Mouse (Mus musculus) neural tube, embryonic 12.5 days (tissue): ENCODE measurements around the gene Melk. TPM values are rescaled to one million over a fixed set of nuclear protein-coding genes. Genes with fewer than 3 reads are reported as not detected.

Source experiments
- ATAC-seq: fragments of 200-750 bp; cut with Nextera tagmentation; 2 replicates; pipeline ENCODE4 v1.8.0; 2017; ENCODE audit warnings: low read depth, mild to moderate bottlenecking, moderate TSS enrichment, moderate library complexity; ENCODE audit not compliant: low FRiP score
- H3K27ac ChIP-seq: fragments of 300-500 bp; sonication (generic); 2 replicates; pipeline ENCODE4 v1.5.1; 2016
- H3K27me3 ChIP-seq: fragments of 300-500 bp; sonication (generic); replicated peaks from 2 replicates; pipeline ENCODE4 v1.6.1; 2016; ENCODE audit warnings: mild to moderate bottlenecking
- H3K36me3 ChIP-seq: fragments of 300-500 bp; sonication (generic); 2 replicates; pipeline ENCODE4 v1.6.1; 2016; ENCODE audit warnings: mild to moderate bottlenecking
- H3K4me1 ChIP-seq: fragments of 300-500 bp; sonication (generic); 2 replicates; pipeline ENCODE4 v1.6.1; 2016
- H3K4me2 ChIP-seq: fragments of 300-500 bp; sonication (generic); replicated peaks from 2 replicates; pipeline ENCODE4 v1.6.1; 2016; ENCODE audit warnings: mild to moderate bottlenecking
- H3K4me3 ChIP-seq: fragments of 300-500 bp; sonication (generic); 2 replicates; pipeline ENCODE4 v1.5.1; 2016
- H3K9ac ChIP-seq: fragments of 300-500 bp; sonication (generic); 2 replicates; pipeline ENCODE4 v1.6.1; 2016; ENCODE audit warnings: mild to moderate bottlenecking
- H3K9me3 ChIP-seq: fragments of 300-500 bp; sonication (generic); 2 replicates; pipeline ENCODE4 v1.6.1; 2016; ENCODE audit warnings: mild to moderate bottlenecking
- WGBS: fragments of 180-500 bp; shearing (Covaris S2); methylation state at CpG from one replicate; pipeline ENCODE4 v1.1.7; 2016; 5-methylcytosine and 5-hydroxymethylcytosine counted together
- polyA plus RNA-seq: library from polyadenylated mRNA; unstranded; fragments of >200 nt; fragmentation: Nextera tagmentation; extraction: Ambion mirVana; gene quantifications from 2 replicates; pipeline ENCODE4 v1.2.1, GENCODE M21; 2016

The Melk gene
- polyA plus RNA-seq, 1 experiment from 2014 or later, result 33.6 TPM

- no peaks in the 10 kb centered on the region for H3K36me3 ChIP-seq
- H3K9me3 ChIP-seq, result no peaks in the 10 kb centered on the region
- H3K27ac ChIP-seq, result no peak overlapping the region
- H3K27me3 ChIP-seq, result no peaks in the 10 kb centered on the region
- no peak overlapping the region for H3K4me2 ChIP-seq
- no peak overlapping the region for H3K4me3 ChIP-seq
- ATAC-seq, result no peak
- no peak overlapping the region for H3K9ac ChIP-seq
- H3K4me1 ChIP-seq, result no peaks in the 10 kb centered on the region
- WGBS, result 86% methylated on average over 7 of the region's 7 CpGs
These were observed 18.9 kb upstream of the Melk start for GRCm38 (mm10) chr4:44281597-44282265.

GRCm38 (mm10) chr4:44292534-44292933 lies 8.1 kb upstream of the Melk start:
- no peaks in the 10 kb centered on the region for H3K4me1 ChIP-seq
- no peak overlapping the region for H3K4me3 ChIP-seq
- WGBS, result 11% methylated on average over 7 of the region's 7 CpGs
- no peak overlapping the region for H3K4me2 ChIP-seq
- H3K27me3 ChIP-seq, result no peaks in the 10 kb centered on the region
- ATAC-seq, result no peak
- H3K9me3 ChIP-seq, result no peaks in the 10 kb centered on the region
- H3K36me3 ChIP-seq, result no peaks in the 10 kb centered on the region
- no peak overlapping the region for H3K27ac ChIP-seq
- H3K9ac ChIP-seq, result no peak overlapping the region

GRCm38 (mm10) chr4:44295837-44296236 lies 4.8 kb upstream of the Melk start:
- no peak for ATAC-seq
- Histone ChIP-seq H3K9me3 (no peaks in the 10 kb centered on the region), H3K27ac (no peak overlapping the region), H3K4me1 (no peaks in the 10 kb centered on the region), H3K9ac (no peak overlapping the region), H3K4me3 (no peak overlapping the region), H3K36me3 (no peaks in the 10 kb centered on the region), H3K4me2 (no peak overlapping the region), H3K27me3 (no peaks in the 10 kb centered on the region)
- WGBS, result 36% methylated on average over 1 of the region's 1 CpGs

GRCm38 (mm10) chr4:44306585-44306984 lies 5.9 kb downstream of the Melk start:
- Histone ChIP-seq H3K4me3 (no peak overlapping the region), H3K9ac (no peak overlapping the region), H3K4me1 (peaks cover 9% of the 10 kb centered on the region), H3K36me3 (peaks cover 5% of the 10 kb centered on the region; the same call in 1 of the 2 replicates), H3K4me2 (no peak overlapping the region), H3K27ac (no peak overlapping the region), H3K27me3 (no peaks in the 10 kb centered on the region), H3K9me3 (no peaks in the 10 kb centered on the region)
- ATAC-seq, result no peak
- 94% methylated on average over 7 of the region's 7 CpGs for WGBS

- WGBS, result 89% methylated on average over 4 of the region's 4 CpGs
- Histone ChIP-seq H3K4me1 (no peaks in the 10 kb centered on the region), H3K4me2 (no peak overlapping the region), H3K27me3 (no peaks in the 10 kb centered on the region), H3K4me3 (no peak overlapping the region), H3K9me3 (no peaks in the 10 kb centered on the region), H3K36me3 (peaks cover 14% of the 10 kb centered on the region), H3K27ac (no peak overlapping the region), H3K9ac (no peak overlapping the region)
- ATAC-seq, result no peak
These were observed 9.8 kb downstream of the Melk start for GRCm38 (mm10) chr4:44310429-44310828.

- H3K9ac ChIP-seq, result no peak overlapping the region
- no peak overlapping the region for H3K27ac ChIP-seq
- H3K9me3 ChIP-seq, result no peaks in the 10 kb centered on the region
- no peaks in the 10 kb centered on the region for H3K4me1 ChIP-seq
- WGBS, result 90% methylated on average over 4 of the region's 4 CpGs
- H3K27me3 ChIP-seq, result no peaks in the 10 kb centered on the region
- no peak overlapping the region for H3K4me3 ChIP-seq
- H3K36me3 ChIP-seq, result peaks cover 14% of the 10 kb centered on the region
- ATAC-seq, result no peak
- H3K4me2 ChIP-seq, result no peak overlapping the region
These were observed 10.2 kb downstream of the Melk start for GRCm38 (mm10) chr4:44310911-44311310.

- Histone ChIP-seq H3K4me1 (no peaks in the 10 kb centered on the region), H3K36me3 (peaks cover 9% of the 10 kb centered on the region), H3K27ac (no peak overlapping the region), H3K9me3 (no peaks in the 10 kb centered on the region), H3K4me2 (no peak overlapping the region), H3K9ac (no peak overlapping the region), H3K27me3 (no peaks in the 10 kb centered on the region), H3K4me3 (no peak overlapping the region)
- 89% methylated on average over 12 of the region's 12 CpGs for WGBS
- no peak for ATAC-seq
These were observed 15.7 kb downstream of the Melk start for GRCm38 (mm10) chr4:44316270-44316809.

GRCm38 (mm10) chr4:44320448-44320847 lies 19.8 kb downstream of the Melk start:
- Histone ChIP-seq H3K9ac (no peak overlapping the region), H3K9me3 (no peaks in the 10 kb centered on the region), H3K27ac (no peak overlapping the region), H3K36me3 (no peaks in the 10 kb centered on the region; the same call in none of the 2 replicates), H3K4me2 (no peak overlapping the region), H3K27me3 (no peaks in the 10 kb centered on the region), H3K4me3 (no peak overlapping the region), H3K4me1 (no peaks in the 10 kb centered on the region)
- 93% methylated on average over 6 of the region's 6 CpGs for WGBS
- no peak for ATAC-seq

GRCm38 (mm10) chr4:44322124-44322523 lies 21.4 kb downstream of the Melk start:
- H3K9ac ChIP-seq, result no peak overlapping the region
- no peak overlapping the region for H3K27ac ChIP-seq
- 93% methylated on average over 7 of the region's 7 CpGs for WGBS
- H3K4me1 ChIP-seq, result no peaks in the 10 kb centered on the region
- ATAC-seq, result no peak
- no peak overlapping the region for H3K4me2 ChIP-seq
- H3K9me3 ChIP-seq, result no peaks in the 10 kb centered on the region
- no peaks in the 10 kb centered on the region for H3K27me3 ChIP-seq
- peaks cover 5% of the 10 kb centered on the region for H3K36me3 ChIP-seq
- no peak overlapping the region for H3K4me3 ChIP-seq

GRCm38 (mm10) chr4:44325453-44325852 lies 24.8 kb downstream of the Melk start:
- H3K4me2 ChIP-seq, result no peak overlapping the region
- H3K4me1 ChIP-seq, result no peaks in the 10 kb centered on the region
- no peaks in the 10 kb centered on the region for H3K27me3 ChIP-seq
- peaks cover 5% of the 10 kb centered on the region; the same call in 1 of the 2 replicates for H3K36me3 ChIP-seq
- no peak for ATAC-seq
- no peak overlapping the region for H3K27ac ChIP-seq
- no peaks in the 10 kb centered on the region for H3K9me3 ChIP-seq
- 54% methylated on average over 4 of the region's 4 CpGs for WGBS
- H3K9ac ChIP-seq, result no peak overlapping the region
- H3K4me3 ChIP-seq, result no peak overlapping the region

GRCm38 (mm10) chr4:44326721-44327120 lies 26.0 kb downstream of the Melk start:
- H3K27me3 ChIP-seq, result no peaks in the 10 kb centered on the region
- no peak overlapping the region for H3K4me3 ChIP-seq
- H3K4me1 ChIP-seq, result no peaks in the 10 kb centered on the region
- no peak overlapping the region for H3K4me2 ChIP-seq
- no peak overlapping the region for H3K9ac ChIP-seq
- 97% methylated on average over 3 of the region's 3 CpGs for WGBS
- H3K9me3 ChIP-seq, result no peaks in the 10 kb centered on the region
- peaks cover 5% of the 10 kb centered on the region; the same call in 1 of the 2 replicates for H3K36me3 ChIP-seq
- no peak overlapping the region for H3K27ac ChIP-seq
- no peak for ATAC-seq

- Histone ChIP-seq H3K9ac (no peak overlapping the region), H3K4me3 (no peak overlapping the region), H3K36me3 (peaks cover 5% of the 10 kb centered on the region; the same call in 1 of the 2 replicates), H3K27ac (no peak overlapping the region), H3K4me2 (no peak overlapping the region), H3K4me1 (no peaks in the 10 kb centered on the region), H3K27me3 (no peaks in the 10 kb centered on the region), H3K9me3 (no peaks in the 10 kb centered on the region)
- no peak for ATAC-seq
- 69% methylated on average over 1 of the region's 1 CpGs for WGBS
These were observed 27.3 kb downstream of the Melk start for GRCm38 (mm10) chr4:44327976-44328375.

- Histone ChIP-seq H3K9me3 (no peaks in the 10 kb centered on the region), H3K4me2 (no peak overlapping the region), H3K4me3 (no peak overlapping the region), H3K27ac (no peak overlapping the region), H3K27me3 (no peaks in the 10 kb centered on the region), H3K4me1 (no peaks in the 10 kb centered on the region), H3K9ac (no peak overlapping the region), H3K36me3 (no peaks in the 10 kb centered on the region; the same call in 1 of the 2 replicates)
- 91% methylated on average over 8 of the region's 8 CpGs for WGBS
- no peak for ATAC-seq
These were observed 34.3 kb downstream of the Melk start for GRCm38 (mm10) chr4:44335006-44335405.
